Mouse (Mus musculus) stomach, postnatal 0 days (tissue): Measurements from ENCODE around the gene Esr1.

Experiments
- CTCF ChIP-seq: IDR thresholded peaks from 2 replicates; pipeline ENCODE4 v1.5.1; 2016; ENCODE audit warnings: antibody characterized with exemption, low read depth, mild to moderate bottlenecking, moderate library complexity
- EP300 ChIP-seq: optimal IDR thresholded peaks from 2 replicates; pipeline ENCODE3; 2016; ENCODE audit warnings: antibody characterized with exemption

- TF ChIP-seq CTCF (no peak), EP300 (no peak)
Measured at GRCm38 (mm10) chr10:4621505-4621815, 10.1 kb downstream of the Esr1 start.
